Mouse (Mus musculus) MEL (cell line): ENCODE data around the gene Acot3.

Experiments used
- BHLHE40 ChIP-seq: IDR thresholded peaks from 2 replicates; pipeline ENCODE4 v1.6.1; 2012; ENCODE audit warnings: low read depth, mild to moderate bottlenecking, inconsistent platforms, low read length, improper control_type of control experiment, borderline replicate concordance
- CHD1 ChIP-seq: IDR thresholded peaks from 2 replicates; pipeline ENCODE4 v1.6.1; 2012; ENCODE audit warnings: low read depth, mild to moderate bottlenecking, inconsistent platforms, low read length, improper control_type of control experiment
- CTCF ChIP-seq, 3 experiments: IDR thresholded peaks in 2 of 3; conservative IDR thresholded peaks in 1 of 3; 2 replicates each; pipeline ENCODE4 v1.5.1; 2011 to 2012; ENCODE audit warnings: low read length in 3 of 3, low read depth in 2 of 3, mild to moderate bottlenecking in 2 of 3, improper control_type of control experiment in 1 of 3, inconsistent platforms in 1 of 3, mixed read lengths in 1 of 3, moderate library complexity in 1 of 3; ENCODE audit not compliant: control insufficient read depth in 1 of 3, insufficient read depth in 1 of 3, poor library complexity in 1 of 3, severe bottlenecking in 1 of 3
- E2F4 ChIP-seq: IDR thresholded peaks from 2 replicates; pipeline ENCODE4 v1.6.1; 2011; ENCODE audit warnings: low read depth, low read length, improper control_type of control experiment, borderline replicate concordance
- ETS1 ChIP-seq: IDR thresholded peaks from 2 replicates; pipeline ENCODE4 v1.6.1; 2012; ENCODE audit warnings: low read depth, mild to moderate bottlenecking, inconsistent platforms, low read length, improper control_type of control experiment, moderate library complexity
- MAX ChIP-seq: IDR thresholded peaks from 2 replicates; pipeline ENCODE4 v1.6.1; 2011; ENCODE audit warnings: low read length, improper control_type of control experiment
- MAZ ChIP-seq: IDR thresholded peaks from 2 replicates; pipeline ENCODE4 v1.6.1; 2012; ENCODE audit warnings: low read depth, mild to moderate bottlenecking, inconsistent platforms, low read length, improper control_type of control experiment
- MYB ChIP-seq: IDR thresholded peaks from 2 replicates; pipeline ENCODE4 v1.6.1; 2011; ENCODE audit warnings: mild to moderate bottlenecking, low read depth, low read length, improper control_type of control experiment
- POLR2A ChIP-seq, 2 experiments: IDR thresholded peaks; 2 replicates each; pipeline ENCODE4 v1.6.1; 2011 to 2012; ENCODE audit warnings: low read length in 2 of 2, mild to moderate bottlenecking in 2 of 2, control low read depth in 1 of 2, improper control_type of control experiment in 1 of 2, low read depth in 1 of 2, moderate library complexity in 1 of 2; ENCODE audit not compliant: control insufficient read depth in 1 of 2, insufficient read depth in 1 of 2, poor library complexity in 1 of 2
- RCOR1 ChIP-seq: IDR thresholded peaks from 2 replicates; pipeline ENCODE4 v1.6.1; 2012; ENCODE audit warnings: low read depth, mild to moderate bottlenecking, inconsistent platforms, low read length, improper control_type of control experiment
- TAL1 ChIP-seq: IDR thresholded peaks from 2 replicates; pipeline ENCODE4 v1.6.1; 2012; ENCODE audit warnings: mild to moderate bottlenecking, inconsistent platforms, low read length, moderate library complexity, mixed read lengths
- TCF12 ChIP-seq: IDR thresholded peaks from 2 replicates; pipeline ENCODE4 v1.6.1; 2014; ENCODE audit warnings: low read depth, mild to moderate bottlenecking, inconsistent platforms, low read length, improper control_type of control experiment, moderate library complexity
- USF2 ChIP-seq, 2 experiments: IDR thresholded peaks; 2 replicates each; pipeline ENCODE4 v1.6.1; 2011 to 2012; ENCODE audit warnings: improper control_type of control experiment in 2 of 2, low read length in 2 of 2, borderline replicate concordance in 1 of 2, inconsistent platforms in 1 of 2, low read depth in 1 of 2, mild to moderate bottlenecking in 1 of 2; ENCODE audit not compliant: insufficient read depth in 1 of 2
- ZC3H11A ChIP-seq: IDR thresholded peaks from 2 replicates; pipeline ENCODE4 v1.6.1; 2012; ENCODE audit warnings: low read depth, mild to moderate bottlenecking, inconsistent platforms, low read length, improper control_type of control experiment

DNA sequence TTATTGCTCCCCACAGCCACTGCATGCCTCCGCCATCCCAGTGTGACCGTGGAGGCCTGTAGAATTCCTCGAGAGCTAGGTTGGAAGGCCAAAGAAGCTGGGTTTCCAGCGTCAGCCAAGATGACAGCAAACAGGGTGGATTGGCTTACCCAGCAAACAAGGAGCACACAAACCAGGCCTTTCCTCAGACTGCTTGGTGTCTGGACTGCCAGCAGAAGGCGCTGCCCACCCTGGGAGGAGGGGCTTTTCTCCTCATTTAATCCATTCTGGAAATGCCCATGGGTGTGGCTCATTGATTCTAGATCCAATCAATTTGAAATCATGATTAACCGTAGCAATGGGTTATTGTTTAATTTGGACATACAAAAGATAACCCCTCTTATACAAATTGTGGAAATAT is 38.8 kb upstream of the Acot3 start:
- TF ChIP-seq CTCF (IDR thresholded peaks at IDR 0.05 in 2 of 3, conservative IDR thresholded peaks at IDR 0.05 in 1 of 3; ENCODE audit: control insufficient read depth in 1 of 3, insufficient read depth in 1 of 3, low read depth in 2 of 3, low read length in 3 of 3, poor library complexity in 1 of 3, severe bottlenecking in 1 of 3) (peak; percentile 17 to 54 (median 31); a peak in 4 of 6 replicates), TCF12 (no peak), POLR2A (IDR thresholded peaks at IDR 0.05; ENCODE audit: control insufficient read depth in 1 of 2, insufficient read depth in 1 of 2, low read depth in 1 of 2, low read length in 2 of 2, poor library complexity in 1 of 2) (no peak), MAX (no peak), ETS1 (no peak), ZC3H11A (no peak), BHLHE40 (no peak), MYB (no peak), MAZ (no peak), CHD1 (no peak), TAL1 (no peak), E2F4 (no peak), RCOR1 (no peak), USF2 (IDR thresholded peaks at IDR 0.05; ENCODE audit: borderline replicate concordance in 1 of 2, insufficient read depth in 1 of 2, low read depth in 1 of 2, low read length in 2 of 2) (no peak)
